Mouse (Mus musculus) erythroblast, embryonic 14.5 days (primary cell): Measurements from ENCODE around the gene Ciita.

Source experiments
- GATA1 ChIP-seq: IDR thresholded peaks from 2 replicates; pipeline ENCODE4 v1.6.1; 2012; ENCODE audit warnings: low read length, inconsistent platforms, mixed read lengths
- TAL1 ChIP-seq: IDR thresholded peaks from 3 replicates; pipeline ENCODE4 v1.6.1; 2012; ENCODE audit warnings: low read length, inconsistent platforms, mixed read lengths

- TF ChIP-seq GATA1 (no peak), TAL1 (no peak)
These were observed 28.0 kb upstream of the Ciita start for GRCm38 (mm10) chr16:10451906-10452305.
